Mouse (Mus musculus) ZHBTc4 (cell line): Measurements from ENCODE around the gene Zfp281.

Experiments used
- DNase-seq: peaks from one replicate; pipeline ENCODE4 v3.0.0-alpha.2; 2011; ENCODE audit warnings: low read depth, low spot score

Zfp281 gene

DNA sequence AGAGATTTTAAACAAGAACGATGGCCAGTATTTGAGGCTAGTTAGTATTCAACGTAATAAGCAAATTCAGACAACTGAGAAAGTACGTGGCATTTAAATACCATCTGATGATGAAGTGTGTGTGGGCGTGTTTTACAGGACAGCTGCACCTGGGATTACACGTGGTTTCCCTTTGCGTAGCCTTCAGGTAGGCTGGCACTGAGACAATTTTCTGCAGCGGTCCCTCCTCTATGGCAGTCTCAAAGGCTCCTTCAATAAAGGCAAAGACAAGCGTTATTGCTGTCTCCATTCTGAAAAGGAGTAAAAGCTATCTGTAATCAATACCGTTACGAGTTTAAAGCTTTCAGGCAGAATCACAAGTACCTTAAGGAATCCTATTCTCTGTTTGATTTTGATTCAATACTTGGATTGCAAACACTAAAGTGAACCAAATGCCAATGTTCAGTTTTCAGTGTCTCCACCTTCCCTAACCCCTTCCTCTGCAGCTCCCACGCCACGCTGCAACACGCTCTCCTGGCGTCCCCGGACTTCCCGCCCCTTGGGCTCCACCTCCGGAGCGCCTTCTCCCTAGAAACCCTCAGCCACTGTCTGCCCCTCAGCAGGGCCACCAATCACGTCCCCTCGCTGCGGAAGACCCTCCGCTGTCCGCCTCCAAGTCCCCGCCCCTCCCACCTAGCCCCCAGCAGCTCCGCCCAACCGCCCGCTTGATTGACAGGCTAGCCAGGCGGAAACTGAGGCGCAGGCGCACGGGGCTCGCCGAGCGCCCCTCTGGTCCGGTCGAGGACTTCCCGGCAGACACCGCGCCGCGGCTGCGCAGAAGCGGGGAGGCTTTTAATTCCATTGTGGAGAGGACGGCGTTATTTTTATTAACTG, at the start of gene Zfp281:
TSS of gene Zfp281 (plus strand) at position 756 of the 873 bp plus-strand sequence.
- peak; percentile 99 for DNase-seq

DNA sequence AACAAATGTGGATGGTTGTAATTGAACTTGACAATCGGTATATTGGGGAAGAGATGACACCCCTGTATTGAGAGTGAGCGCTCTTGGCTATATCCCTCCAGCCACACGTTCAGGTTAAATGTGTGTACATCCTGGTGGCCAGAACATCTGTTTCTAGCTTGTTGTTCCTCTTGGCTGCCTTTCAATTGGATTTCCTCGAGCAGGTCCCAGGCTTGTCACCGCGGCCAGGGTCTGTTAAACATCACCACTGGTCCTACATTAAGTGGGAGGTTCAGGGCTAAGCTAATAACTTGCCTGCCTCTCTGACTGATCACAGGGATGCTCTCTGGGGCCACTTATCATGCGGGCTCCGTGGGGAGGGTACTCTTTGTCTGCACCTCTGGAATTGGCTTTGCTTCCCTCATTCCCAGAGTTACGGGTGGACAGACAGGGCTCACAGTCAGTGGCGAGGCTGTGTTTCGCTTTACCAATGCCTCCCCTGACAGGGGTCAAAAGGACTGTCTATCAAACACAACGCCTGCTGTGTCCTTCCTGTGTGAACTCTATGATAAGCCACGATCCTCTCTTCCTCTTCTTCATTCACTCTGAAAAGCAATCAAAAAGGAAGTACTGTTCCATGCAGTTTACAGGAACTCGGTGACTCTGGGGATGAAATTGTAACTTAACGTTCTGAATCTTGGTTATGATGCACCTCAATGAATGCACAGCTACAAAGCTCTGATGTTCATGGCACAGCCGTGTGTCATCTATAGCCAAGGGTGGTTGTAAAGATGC, 46.6 kb upstream of the Zfp281 start:
- no peak for DNase-seq

GRCm38 (mm10) chr1:136579360-136579759, 45.3 kb upstream of the Zfp281 start:
- peak; percentile 44 for DNase-seq

GRCm38 (mm10) chr1:136580266-136580665, 44.4 kb upstream of the Zfp281 start:
- peak; percentile 29 for DNase-seq

GRCm38 (mm10) chr1:136581841-136582240, 42.9 kb upstream of the Zfp281 start:
- no peak for DNase-seq

DNA sequence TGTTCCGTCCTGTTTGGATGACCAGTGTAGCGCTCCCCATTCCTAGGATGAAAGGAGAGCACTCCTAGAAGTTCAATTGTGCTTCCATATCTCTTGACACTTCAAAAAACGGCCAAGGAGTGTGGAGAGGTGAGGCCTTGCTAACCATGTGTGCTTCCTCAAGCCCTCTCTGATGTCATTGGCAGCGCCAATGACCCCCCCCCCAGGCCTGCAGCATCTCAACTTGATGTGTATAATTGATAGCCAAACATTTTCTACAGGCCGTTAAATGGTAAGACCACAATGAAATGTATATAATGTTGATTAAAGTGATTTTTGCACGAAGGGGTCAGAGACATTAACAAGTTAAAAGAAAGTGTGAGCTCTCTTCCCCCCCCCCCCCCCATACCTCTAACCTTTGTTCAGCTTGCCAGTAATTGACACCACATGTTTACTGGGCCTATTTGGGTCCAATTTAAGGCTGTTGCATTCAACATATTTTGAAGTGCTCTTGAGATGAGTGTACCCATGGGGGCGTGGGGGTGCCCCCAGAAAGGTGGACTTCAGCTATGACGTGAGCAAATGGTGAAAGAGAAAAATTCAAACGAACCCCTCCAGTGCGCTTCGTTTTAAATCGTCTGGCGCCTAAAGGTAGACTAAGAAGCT, 36.8 kb upstream of the Zfp281 start:
- no peak for DNase-seq

- no peak for DNase-seq
These were observed 35.8 kb upstream of the Zfp281 start for GRCm38 (mm10) chr1:136588908-136589307.

DNA sequence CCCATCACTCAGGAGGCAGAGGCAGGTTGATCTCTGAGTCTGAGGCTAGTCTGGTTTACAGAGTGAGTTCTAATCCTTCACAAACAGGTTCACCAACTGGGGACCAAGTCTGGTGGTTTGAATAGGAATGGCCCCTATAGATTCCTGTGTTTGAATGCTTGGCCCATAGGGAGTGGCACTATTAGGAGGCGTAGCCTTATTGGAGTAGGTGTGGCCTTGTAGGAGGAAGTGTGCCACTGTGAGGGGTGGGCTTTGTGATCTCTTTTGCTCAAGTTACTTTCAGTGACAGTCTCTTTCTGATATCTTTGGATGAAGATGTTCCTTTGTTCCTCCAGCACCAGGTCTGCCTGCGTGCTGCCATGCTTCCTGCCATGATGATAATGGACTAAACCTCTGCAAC, 32.0 kb upstream of the Zfp281 start:
- peak; percentile 69 for DNase-seq

- DNase-seq = peak; percentile 64
These were observed 30.4 kb upstream of the Zfp281 start for GRCm38 (mm10) chr1:136594235-136594850.

GRCm38 (mm10) chr1:136596821-136597220, 27.9 kb upstream of the Zfp281 start:
- DNase-seq = peak; percentile 83

DNA sequence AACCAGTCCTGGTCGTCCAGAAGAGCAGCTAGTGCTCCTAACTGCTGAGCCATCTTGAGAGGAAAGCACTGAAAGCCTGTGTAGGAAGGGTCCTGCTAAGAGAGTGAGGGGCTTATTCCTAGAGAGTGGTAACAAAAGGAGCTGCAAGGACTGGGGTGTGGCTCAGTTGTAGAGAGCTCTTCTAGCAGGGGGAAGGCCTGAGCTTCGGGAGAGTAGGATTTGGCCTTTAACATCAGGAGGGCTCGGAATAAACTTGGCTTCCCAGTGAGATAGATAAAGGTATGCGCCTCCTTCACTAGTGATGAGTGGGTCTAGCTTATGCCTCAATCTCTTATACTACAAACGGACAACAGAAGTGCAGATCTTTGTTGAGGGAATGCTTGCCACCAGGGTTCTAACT, 26.4 kb upstream of the Zfp281 start:
- peak; percentile 46 for DNase-seq

- no peak for DNase-seq
These were observed 24.6 kb upstream of the Zfp281 start for GRCm38 (mm10) chr1:136600067-136600466.

DNA sequence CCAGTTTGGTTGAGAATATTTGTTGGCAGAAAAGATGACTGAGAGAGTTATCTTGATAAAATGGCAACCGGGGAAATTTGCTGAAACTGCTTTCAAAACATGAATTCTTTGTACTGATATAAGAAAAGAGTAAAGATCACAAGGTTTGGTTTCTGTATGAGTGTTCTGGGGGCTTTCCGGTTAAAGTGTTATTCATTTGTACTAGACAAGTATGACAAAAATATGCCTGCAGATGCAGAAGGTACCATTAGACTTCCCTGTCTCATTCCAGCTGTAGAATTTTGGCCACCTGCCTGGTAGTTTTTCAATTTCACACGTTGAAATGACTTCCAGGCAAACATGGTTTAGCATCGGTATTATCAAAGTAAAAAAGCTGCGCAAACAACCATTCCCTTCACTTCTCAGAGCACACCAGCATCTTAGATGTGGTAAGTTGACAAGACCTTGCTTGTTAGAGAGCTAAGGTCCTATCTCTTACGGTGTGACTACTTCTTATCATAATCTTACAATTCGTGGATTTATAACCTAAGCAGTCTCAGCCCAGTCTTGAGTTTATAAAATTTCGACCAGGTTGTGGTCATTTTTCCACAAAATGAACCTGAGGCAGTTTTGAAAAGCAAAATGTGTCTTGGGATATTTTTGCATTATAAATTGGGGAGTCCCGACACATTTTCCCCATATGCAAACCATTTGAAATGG, 23.9 kb upstream of the Zfp281 start:
- DNase-seq = no peak

DNA sequence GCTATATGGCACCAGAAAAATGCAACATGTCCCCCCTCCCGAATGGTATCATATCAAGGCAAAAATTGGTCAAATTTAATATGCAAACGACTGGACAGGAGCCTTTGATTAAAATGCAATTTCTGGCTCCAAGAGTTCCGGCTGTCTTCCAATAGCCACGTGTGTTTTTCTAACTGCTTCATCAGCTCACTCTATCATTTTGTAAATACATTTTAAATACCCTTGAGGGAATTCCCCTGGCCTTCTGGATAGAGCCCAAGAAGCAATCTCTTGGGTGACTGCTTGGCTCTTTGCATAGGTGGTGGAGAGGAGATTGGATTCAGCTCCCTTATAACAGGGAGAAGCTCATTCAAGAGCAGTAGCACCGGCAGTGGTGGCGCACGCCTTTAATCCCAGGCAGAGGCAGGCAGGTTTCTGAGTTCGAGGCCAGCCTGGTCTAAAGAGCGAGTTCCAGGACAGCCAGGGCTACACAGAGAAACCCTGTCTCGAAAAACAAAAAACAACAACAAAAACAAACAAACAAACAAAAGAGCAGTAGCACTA, 23.3 kb upstream of the Zfp281 start:
- DNase-seq = no peak

DNA sequence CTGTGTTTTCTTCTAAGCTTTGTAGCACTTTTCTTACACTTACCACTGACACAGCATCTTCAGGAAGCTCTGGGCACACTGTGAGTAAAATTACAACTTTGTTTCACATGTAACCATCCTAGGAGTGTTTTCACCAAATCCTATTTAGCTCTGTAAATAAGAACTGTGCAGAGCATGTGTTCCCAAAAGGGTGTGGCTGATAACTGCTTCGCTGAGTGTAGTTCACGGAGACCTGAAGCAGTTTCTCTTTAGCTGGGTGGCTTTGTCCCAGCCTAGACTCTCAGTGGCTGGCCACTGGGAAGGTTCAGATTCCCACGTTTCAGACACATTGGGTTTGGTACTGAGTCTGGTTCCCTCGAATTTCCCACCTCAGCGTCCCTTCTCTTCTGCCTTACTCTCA, 22.4 kb upstream of the Zfp281 start:
- DNase-seq = no peak

- DNase-seq = peak; percentile 45
These were observed 20.5 kb upstream of the Zfp281 start for GRCm38 (mm10) chr1:136604190-136604589.

DNA sequence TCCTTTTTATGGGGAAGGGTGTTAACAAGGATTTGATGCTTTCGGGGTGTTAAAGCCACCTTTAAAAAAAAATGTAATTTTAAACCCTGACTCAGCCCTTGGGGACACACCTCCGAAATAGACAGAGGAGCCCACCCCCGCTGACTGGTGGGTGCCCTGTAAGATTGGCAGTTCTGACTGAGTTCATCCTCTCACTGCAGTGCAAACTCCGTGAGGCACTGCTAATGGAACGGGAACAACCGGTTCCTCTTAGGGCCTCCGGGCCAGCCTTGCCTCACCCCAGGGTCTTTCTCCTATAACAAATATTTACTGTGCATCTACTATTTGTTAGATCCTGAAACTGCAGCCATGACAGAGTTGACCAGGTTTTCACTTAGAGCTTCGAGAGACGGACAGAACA, 18.9 kb upstream of the Zfp281 start:
- no peak for DNase-seq

DNA sequence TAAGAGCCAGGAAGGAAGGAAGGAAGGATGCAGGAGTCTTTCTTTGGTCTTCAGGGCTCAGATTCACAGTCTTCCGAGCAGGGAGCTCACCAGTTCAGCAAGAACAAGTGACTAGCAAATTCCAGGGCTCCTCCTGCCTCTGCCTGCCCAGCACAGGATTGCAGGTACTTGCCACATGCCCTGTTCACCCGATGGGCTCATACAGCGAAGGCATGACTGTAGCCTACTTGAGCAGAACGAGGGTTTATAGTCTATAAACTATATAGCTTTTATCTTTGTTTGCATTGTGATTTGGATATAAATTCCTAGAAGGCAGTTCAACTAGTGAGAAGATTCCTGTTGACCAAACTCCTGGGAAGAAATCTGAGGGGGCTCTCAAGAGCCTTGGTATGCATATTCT, 18.4 kb upstream of the Zfp281 start:
- no peak for DNase-seq

- DNase-seq = no peak
These were observed 16.1 kb upstream of the Zfp281 start for GRCm38 (mm10) chr1:136608339-136609261.

DNA sequence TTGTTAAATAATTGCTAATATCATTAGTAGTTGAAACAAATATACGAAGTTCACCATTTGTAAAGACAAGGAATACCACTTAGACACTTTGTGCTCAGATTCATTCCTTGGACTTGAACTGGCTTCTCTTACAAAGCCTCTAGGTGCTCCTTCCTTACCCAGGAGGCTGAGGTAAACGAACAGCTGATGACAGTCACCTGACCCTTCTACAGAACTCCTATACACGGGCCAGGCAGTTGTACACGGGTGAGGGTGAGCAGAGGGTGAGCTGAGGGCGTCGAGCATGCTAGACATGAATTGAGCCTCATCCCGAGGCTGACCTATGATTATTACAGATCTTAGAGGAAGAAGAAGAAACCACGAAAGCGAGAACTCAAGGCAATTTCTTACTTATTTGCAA, 12.9 kb upstream of the Zfp281 start:
- peak; percentile 18 for DNase-seq
